Mouse (Mus musculus) embryonic facial prominence, embryonic 10.5 days (tissue): ENCODE measurements around the gene Gm12216. TPM values are rescaled to one million over a fixed set of nuclear protein-coding genes. Genes with fewer than 3 reads are reported as not detected.

Experiments
- DNase-seq: peaks from one replicate; pipeline ENCODE4 v3.0.0-alpha.2; 2017; ENCODE audit warnings: low spot score
- H3K27ac ChIP-seq: fragments of 300-500 bp; sonication (generic); replicated peaks from 2 replicates; pipeline ENCODE4 v1.5.1; 2016; ENCODE audit warnings: mild to moderate bottlenecking
- H3K27me3 ChIP-seq: fragments of 300-500 bp; sonication (generic); replicated peaks from 2 replicates; pipeline ENCODE4 v1.6.1; 2016; ENCODE audit warnings: low read depth, mild to moderate bottlenecking; ENCODE audit not compliant: poor library complexity, severe bottlenecking
- H3K36me3 ChIP-seq: fragments of 300-500 bp; sonication (generic); replicated peaks from 2 replicates; pipeline ENCODE4 v1.6.1; 2016; ENCODE audit warnings: mild to moderate bottlenecking, moderate library complexity
- H3K4me1 ChIP-seq: fragments of 300-500 bp; sonication (generic); 2 replicates; pipeline ENCODE4 v1.6.1; 2016
- H3K4me3 ChIP-seq: fragments of 300-500 bp; sonication (generic); 2 replicates; pipeline ENCODE4 v1.5.1; 2016; ENCODE audit warnings: mild to moderate bottlenecking, moderate library complexity
- H3K9me3 ChIP-seq: fragments of 300-500 bp; sonication (generic); 2 replicates; pipeline ENCODE4 v1.6.1; 2016; ENCODE audit warnings: mild to moderate bottlenecking
- WGBS: fragments of 180-500 bp; shearing (Covaris S2); methylation state at CpG from one replicate; pipeline ENCODE4 v1.1.7; 2016; 5-methylcytosine and 5-hydroxymethylcytosine counted together
- polyA plus RNA-seq: library from polyadenylated mRNA; unstranded; fragments of >200 nt; fragmentation: Nextera tagmentation; extraction: Ambion mirVana; gene quantifications from 2 replicates; pipeline ENCODE4 v1.2.1, GENCODE M21; 2016

Gm12216 gene
- polyA plus RNA-seq, 1 experiment from 2014 or later = not detected

DNA sequence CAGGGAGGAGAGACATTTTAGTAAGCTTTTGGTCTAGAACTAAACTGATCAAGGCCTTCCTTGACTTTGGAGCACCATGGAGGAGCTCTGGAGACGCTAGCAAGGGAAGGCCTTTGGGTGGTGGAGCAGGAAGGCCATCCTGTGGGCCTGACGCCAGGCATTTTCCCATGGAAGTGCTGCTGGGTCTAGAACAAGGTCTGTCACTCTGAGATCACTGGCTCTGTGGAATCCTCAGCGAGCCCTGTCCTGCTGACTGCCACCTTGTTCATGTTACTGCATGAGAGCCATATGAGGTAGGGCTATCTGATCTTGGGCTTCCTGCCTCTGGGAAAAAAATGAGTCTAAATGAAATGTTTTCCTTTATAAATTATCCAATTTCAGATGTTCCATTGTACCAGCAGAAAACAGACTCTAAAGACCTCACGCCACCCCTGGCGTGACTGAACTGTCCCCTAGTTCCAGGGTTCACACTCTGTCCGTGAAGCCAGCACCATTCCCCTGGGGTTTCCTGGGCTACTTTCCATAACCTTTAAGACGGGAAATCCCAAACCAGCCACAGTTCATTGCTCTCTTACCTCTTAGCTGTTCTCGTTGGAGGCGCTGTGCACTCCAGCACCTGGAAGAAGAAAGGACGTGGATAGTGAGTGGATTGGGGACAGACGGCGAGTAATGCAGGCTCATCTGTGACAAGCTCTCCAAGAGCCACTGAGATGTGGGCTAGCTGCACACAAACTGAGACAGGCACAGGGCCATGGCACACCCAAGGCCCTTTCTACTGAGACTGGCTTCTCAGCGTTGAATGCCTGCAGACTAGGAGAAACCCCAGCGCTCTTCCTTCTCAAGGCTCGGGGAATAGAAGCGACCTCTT is 45.8 kb downstream of the Gm12216 start:
- no peaks in the 10 kb centered on the region for H3K27me3 ChIP-seq
- H3K9me3 ChIP-seq = no peaks in the 10 kb centered on the region
- H3K27ac ChIP-seq = no peak overlapping the region
- H3K4me3 ChIP-seq = no peak overlapping the region
- no peaks in the 10 kb centered on the region; the same call in 1 of the 2 replicates for H3K4me1 ChIP-seq
- H3K36me3 ChIP-seq = no peaks in the 10 kb centered on the region
- DNase-seq = no peak
- 85% methylated on average over 16 of the region's 16 CpGs for WGBS

DNA sequence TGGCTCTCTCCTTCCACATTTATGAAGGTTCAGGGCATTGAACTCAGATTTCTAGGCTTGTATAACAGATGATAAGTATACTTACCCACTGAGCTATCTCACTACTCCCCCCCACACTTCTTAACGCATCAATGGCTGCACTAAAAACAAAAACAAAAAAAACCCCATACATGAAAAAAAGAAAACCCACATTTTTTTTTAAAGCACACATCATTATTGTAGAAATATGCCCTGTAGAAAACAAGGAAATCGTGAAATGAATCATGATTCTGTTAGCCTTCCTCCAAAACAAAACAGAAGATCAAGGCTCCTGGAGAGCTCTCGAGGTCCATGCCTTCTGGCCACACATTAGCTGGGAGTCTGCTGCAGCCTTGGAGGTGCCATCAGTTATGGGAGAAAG is 47.7 kb downstream of the Gm12216 start:
- H3K9me3 ChIP-seq = no peaks in the 10 kb centered on the region
- no peak for DNase-seq
- 88% methylated on average over 3 of the region's 3 CpGs for WGBS

DNA sequence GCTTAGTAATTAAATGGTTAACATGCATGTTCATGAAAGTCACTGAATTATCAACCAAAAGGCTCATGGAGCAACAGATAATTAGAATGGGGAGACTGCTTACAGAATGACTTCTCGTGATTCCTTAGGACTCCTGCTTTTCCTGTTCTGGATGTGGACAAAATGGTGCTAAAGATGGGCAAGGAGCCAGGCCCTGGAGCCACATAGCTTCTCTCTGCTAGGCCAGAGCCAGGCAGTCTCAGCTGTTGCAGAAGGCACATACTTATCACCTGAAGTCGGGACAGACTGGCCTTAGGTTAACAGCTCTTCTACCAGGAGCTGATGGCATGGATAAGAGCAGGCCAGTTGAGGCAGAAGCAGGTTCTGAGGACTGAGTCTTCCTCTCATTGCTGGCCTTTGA is 48.3 kb downstream of the Gm12216 start:
- no peak overlapping the region for H3K27ac ChIP-seq
- H3K4me3 ChIP-seq = no peak overlapping the region
- 77% methylated on average over 2 of the region's 2 CpGs for WGBS
- H3K36me3 ChIP-seq = no peaks in the 10 kb centered on the region
- no peaks in the 10 kb centered on the region for H3K27me3 ChIP-seq
- no peaks in the 10 kb centered on the region for H3K9me3 ChIP-seq
- H3K4me1 ChIP-seq = peaks cover under 1% of the 10 kb centered on the region; the same call in 1 of the 2 replicates
- no peak for DNase-seq

More for the DNA sequence above, 47.7 kb downstream of the Gm12216 start:
- Histone ChIP-seq H3K27me3 (no peaks in the 10 kb centered on the region), H3K36me3 (no peaks in the 10 kb centered on the region), H3K4me3 (no peak overlapping the region), H3K4me1 (no peaks in the 10 kb centered on the region; the same call in 1 of the 2 replicates), H3K27ac (no peak overlapping the region)

DNA sequence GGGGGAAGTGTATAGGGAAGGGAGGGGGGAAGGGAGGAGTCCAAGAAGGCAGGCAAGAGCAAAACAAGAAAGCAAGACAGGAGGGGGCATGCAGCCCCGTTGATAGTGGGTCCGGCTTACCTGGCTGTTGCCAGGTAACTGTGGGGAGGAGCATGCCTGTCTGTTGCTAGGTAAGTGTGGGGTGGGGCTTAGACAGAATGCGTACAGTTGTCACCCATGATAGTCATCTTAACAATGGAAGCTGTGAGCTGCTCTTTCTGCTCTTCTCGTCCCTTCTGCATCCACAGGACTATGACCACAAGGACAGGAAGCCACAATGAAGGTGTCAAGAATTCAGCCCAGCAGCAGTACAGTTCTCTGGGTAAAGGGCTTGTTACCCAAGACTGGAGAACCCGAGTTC is 48.9 kb downstream of the Gm12216 start:
- Histone ChIP-seq H3K4me3 (no peak overlapping the region), H3K27me3 (no peaks in the 10 kb centered on the region), H3K36me3 (no peaks in the 10 kb centered on the region), H3K4me1 (peaks cover 3% of the 10 kb centered on the region; the same call in 1 of the 2 replicates), H3K9me3 (no peaks in the 10 kb centered on the region), H3K27ac (no peak overlapping the region)
- DNase-seq = no peak
- 56% methylated on average over 5 of the region's 5 CpGs for whole genome bisulfite sequencing

DNA sequence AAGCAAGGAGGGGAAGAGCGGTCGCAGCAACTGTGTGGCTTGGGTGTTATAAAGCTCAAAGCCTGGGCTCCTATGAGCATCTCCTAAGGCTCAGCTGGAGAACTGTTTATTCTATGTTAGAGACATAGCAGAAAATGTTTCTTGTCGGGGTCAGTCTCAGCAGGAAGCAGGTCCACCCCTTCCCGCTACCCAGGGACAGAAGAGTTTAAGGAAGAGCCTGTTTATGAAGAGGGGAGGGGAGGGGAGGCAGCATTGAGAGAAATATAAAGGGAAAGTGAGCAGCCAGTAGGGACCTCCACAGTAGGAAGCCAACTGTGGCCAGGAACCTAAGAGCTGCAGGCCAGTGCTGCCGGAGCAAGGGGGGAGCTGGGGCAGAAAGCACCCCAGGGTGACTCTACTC is 49.7 kb downstream of the Gm12216 start:
- Histone ChIP-seq H3K9me3 (no peaks in the 10 kb centered on the region), H3K27me3 (no peaks in the 10 kb centered on the region)
- no peak for DNase-seq

DNA sequence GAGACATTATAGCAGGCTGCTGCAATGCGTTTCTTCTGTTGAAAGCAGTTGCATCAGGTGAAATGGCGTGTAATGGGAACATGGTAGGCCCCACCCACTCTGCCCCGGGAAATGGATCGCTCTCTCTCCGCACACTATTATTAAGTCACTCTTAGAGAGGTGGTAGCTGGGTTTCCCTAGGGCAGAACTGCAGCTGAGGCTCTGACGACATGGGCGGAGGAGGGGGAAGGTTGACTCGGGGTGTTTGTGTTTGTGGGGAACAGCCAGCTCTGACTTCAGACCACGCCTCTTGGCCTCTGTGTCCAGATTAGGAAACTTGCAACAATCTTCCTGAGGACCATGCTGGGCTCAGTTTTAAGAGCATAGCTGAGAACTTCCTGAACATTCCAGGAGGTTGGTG is 53.3 kb downstream of the Gm12216 start:
- no peak for DNase-seq
- WGBS = 73% methylated on average over 9 of the region's 9 CpGs
- H3K4me3 ChIP-seq = no peak overlapping the region
- H3K9me3 ChIP-seq = no peaks in the 10 kb centered on the region
- H3K27ac ChIP-seq = no peak overlapping the region
- H3K4me1 ChIP-seq = peaks cover 3% of the 10 kb centered on the region; the same call in 1 of the 2 replicates
- no peaks in the 10 kb centered on the region; the same call in 1 of the 2 replicates for H3K27me3 ChIP-seq
- H3K36me3 ChIP-seq = no peaks in the 10 kb centered on the region

More for the DNA sequence above, 49.7 kb downstream of the Gm12216 start:
- no peak overlapping the region for H3K4me3 ChIP-seq
- peaks cover 3% of the 10 kb centered on the region; the same call in 1 of the 2 replicates for H3K4me1 ChIP-seq
- H3K36me3 ChIP-seq = no peaks in the 10 kb centered on the region
- H3K27ac ChIP-seq = no peak overlapping the region
- 47% methylated on average over 5 of the region's 5 CpGs for WGBS

DNA sequence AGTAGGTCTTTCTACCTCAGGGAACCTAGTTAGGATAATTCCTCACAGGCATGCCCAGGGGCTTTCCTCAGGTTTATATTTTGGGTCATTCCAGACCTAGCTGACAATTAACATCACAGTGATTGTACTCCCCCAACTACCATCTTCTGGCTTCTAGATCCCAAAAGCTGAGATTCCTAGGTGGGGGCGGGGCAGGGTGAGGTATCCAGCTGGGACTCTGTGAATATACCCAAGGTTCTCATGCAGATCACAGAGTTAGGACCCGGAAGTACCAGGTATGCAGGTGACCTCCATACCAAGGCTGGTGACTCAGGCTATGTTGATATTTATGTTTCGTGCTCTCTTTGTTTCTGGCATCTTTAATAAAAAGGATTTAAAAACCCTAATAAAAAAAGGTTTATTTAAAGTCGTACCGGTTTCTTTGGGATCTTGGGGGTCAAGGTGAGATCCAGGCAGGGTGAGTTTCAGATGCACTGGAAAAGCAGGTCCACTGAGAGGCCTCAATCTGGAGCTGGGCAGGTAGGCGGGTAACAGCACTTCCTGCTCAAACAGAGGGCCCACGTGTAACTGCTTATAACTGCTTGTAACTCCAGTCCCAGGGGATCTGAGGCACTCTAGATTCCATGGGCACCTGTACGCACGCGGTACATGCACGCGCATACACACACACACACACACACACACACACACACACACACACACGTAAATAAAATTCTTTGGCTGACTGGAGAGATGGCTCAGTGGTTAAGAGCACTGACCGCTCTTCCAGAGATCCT is 54.3 kb downstream of the Gm12216 start:
- H3K36me3 ChIP-seq = no peaks in the 10 kb centered on the region
- H3K9me3 ChIP-seq = no peaks in the 10 kb centered on the region

DNA sequence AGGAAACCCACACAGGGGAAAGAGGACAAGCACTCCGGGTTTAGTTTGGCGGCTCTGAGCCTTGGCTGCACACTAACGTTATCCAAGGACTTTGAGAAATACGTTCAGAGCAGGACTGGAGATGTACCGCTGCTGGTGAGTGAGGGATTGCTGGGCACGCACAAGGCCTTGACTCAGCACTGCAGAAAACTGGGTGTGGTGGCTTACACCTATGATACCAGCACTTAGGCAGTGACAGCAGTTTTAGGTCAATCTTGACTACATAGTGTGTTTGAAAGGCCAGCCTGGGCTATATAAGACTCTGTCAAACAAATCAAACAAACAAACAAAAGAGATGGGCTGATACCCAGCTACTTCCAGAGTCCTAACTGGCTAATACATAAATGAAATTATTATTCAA is 55.6 kb downstream of the Gm12216 start:
- Histone ChIP-seq H3K27ac (no peak overlapping the region), H3K36me3 (no peaks in the 10 kb centered on the region), H3K4me1 (0 out of 2 replicates have a peak, but pooled peaks cover 3% of the 10 kb centered on the region), H3K27me3 (no peaks in the 10 kb centered on the region; the same call in 1 of the 2 replicates), H3K4me3 (no peak overlapping the region), H3K9me3 (no peaks in the 10 kb centered on the region)
- no peak for DNase-seq
- WGBS = 87% methylated on average over 6 of the region's 6 CpGs

More for the DNA sequence above, 54.3 kb downstream of the Gm12216 start:
- DNase-seq = no peak
- H3K27me3 ChIP-seq = no peaks in the 10 kb centered on the region; the same call in 1 of the 2 replicates
- 0 out of 2 replicates have a peak, but pooled peaks cover 3% of the 10 kb centered on the region for H3K4me1 ChIP-seq
- 85% methylated on average over 14 of the region's 14 CpGs for WGBS
- H3K27ac ChIP-seq = no peak overlapping the region
- H3K4me3 ChIP-seq = no peak overlapping the region

DNA sequence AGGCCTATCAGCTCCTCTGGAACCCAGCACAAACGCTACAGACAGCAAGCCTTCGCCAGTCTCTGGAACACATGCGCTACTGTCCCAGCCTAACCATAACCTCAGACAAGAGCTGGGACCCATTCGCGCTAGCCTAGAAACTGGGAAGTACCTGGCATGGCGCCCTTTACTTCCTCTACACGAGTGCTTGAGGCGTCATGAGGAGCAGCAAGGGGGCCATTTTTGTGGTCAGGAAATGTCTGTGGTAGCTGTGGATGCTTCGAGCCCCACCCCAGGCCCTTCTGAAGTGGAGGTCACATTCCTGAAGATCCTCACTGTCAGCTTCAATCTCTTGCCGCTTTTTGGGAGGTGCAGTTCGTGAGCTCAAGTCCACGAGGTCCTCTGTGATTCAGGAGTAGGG is 56.0 kb downstream of the Gm12216 start:
- H3K27me3 ChIP-seq = no peaks in the 10 kb centered on the region; the same call in 1 of the 2 replicates
- no peaks in the 10 kb centered on the region for H3K36me3 ChIP-seq
- DNase-seq = no peak
- 0 out of 2 replicates have a peak, but pooled peaks cover 3% of the 10 kb centered on the region for H3K4me1 ChIP-seq
- H3K9me3 ChIP-seq = no peaks in the 10 kb centered on the region
- H3K4me3 ChIP-seq = no peak overlapping the region
- no peak overlapping the region for H3K27ac ChIP-seq
- 84% methylated on average over 12 of the region's 12 CpGs for WGBS

DNA sequence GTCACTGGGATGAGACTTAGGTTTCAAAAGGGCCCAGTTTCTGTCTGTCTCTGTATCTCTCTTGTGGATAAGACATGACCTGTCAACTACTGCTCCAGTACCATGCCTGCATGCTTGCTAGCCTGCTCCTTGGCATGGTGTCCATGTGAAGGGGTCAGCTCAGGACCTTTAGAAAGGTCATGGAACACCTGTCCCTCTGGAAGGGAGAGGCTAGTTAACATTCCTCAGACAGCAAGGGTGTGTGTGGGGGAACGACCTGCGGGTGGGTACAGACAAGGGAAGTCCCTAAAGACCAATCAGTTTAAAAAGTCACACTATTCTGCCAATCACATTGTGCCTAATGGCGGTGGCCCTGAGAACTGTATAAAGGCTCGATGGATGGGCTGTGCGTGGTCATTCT is 58.1 kb downstream of the Gm12216 start:
- H3K9me3 ChIP-seq = no peaks in the 10 kb centered on the region
- H3K27me3 ChIP-seq = no peaks in the 10 kb centered on the region; the same call in 1 of the 2 replicates
- no peak overlapping the region for H3K4me3 ChIP-seq
- 90% methylated on average over 5 of the region's 5 CpGs for WGBS
- H3K36me3 ChIP-seq = no peaks in the 10 kb centered on the region
- H3K4me1 ChIP-seq = peaks cover 14% of the 10 kb centered on the region
- no peak overlapping the region for H3K27ac ChIP-seq
- no peak for DNase-seq

DNA sequence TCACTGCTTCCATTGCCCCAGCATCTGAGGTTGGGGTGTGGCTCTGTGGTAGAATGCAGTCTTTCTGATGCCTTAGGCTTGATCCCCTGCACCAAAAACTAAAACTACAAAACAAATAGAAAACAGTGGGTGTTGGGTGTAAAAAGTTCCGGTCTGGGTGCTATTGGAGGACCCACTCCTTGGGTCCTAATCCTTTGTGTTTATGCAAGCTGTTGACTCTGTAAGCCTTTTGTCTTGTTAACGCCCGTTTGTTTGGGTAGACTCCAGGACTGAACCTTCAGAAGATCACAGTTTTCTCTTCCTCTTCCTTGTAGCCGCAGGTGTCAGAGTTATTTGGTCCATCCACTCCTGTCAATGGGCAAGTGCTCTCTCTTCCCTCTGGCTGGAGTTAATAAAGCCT is 59.0 kb downstream of the Gm12216 start:
- Histone ChIP-seq H3K27ac (no peak overlapping the region), H3K36me3 (no peaks in the 10 kb centered on the region), H3K4me3 (no peak overlapping the region), H3K9me3 (no peaks in the 10 kb centered on the region), H3K27me3 (no peaks in the 10 kb centered on the region; the same call in 1 of the 2 replicates), H3K4me1 (peaks cover 20% of the 10 kb centered on the region)
- 60% methylated on average over 4 of the region's 4 CpGs for WGBS
- DNase-seq = no peak

DNA sequence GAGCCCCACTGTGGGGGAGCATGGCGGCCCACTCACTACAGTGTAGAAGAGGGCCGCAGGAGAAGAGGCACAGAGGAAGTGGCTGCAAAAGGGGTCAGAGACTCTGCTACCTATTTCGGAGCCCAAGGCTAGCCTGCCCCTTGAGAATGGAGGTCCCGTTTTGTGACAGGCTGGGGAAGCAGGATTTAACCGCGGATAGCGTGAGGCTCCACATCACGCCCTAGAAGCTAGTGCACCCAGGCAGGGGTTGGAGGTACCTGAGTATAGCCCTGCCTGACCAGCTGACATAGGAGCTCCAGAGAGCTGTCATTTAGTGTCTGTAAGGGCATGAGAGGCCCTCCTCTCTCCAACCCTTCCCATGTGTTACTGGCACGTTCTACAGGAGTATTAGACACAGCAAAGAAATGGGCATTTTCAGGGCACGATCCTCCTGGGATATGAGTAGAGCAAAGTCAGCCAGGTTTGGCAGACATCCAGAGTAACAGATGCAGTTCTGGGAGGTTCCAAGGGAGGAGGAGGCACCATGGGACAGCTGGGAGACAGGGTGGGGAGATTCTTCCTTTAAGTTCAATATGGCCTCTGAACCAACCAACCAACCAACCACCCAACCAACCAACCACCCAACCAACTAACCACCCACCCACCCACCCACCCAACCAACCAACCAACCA is 60.9 kb downstream of the Gm12216 start:
- DNase-seq = no peak
- H3K4me3 ChIP-seq = no peak overlapping the region
- H3K27ac ChIP-seq = no peak overlapping the region
- H3K4me1 ChIP-seq = peaks cover 34% of the 10 kb centered on the region
- H3K27me3 ChIP-seq = no peaks in the 10 kb centered on the region; the same call in 1 of the 2 replicates
- H3K9me3 ChIP-seq = no peaks in the 10 kb centered on the region; the same call in 1 of the 2 replicates
- WGBS = 92% methylated on average over 10 of the region's 10 CpGs
- no peaks in the 10 kb centered on the region for H3K36me3 ChIP-seq
